Mouse (Mus musculus) embryonic facial prominence, embryonic 12.5 days (tissue): ENCODE data around the gene Tagap. TPM values are rescaled to one million over a fixed set of nuclear protein-coding genes. Genes with fewer than 3 reads are reported as not detected.
"Not testable (repeated sequence)": the region's sequence is repeated elsewhere in the genome, so short reads cannot be mapped to it uniquely, and the experiment has no call there.

Experiments
- ATAC-seq: fragments of 200-750 bp; cut with Nextera tagmentation; 2 replicates; pipeline ENCODE4 v1.8.0; 2017; ENCODE audit not compliant: insufficient number of reproducible peaks, insufficient read depth, low FRiP score, low TSS enrichment
- H3K27ac ChIP-seq: fragments of 300-500 bp; sonication (generic); 2 replicates; pipeline ENCODE4 v1.5.1; 2016; ENCODE audit warnings: mild to moderate bottlenecking
- H3K27me3 ChIP-seq: fragments of 300-500 bp; sonication (generic); 2 replicates; pipeline ENCODE4 v1.6.1; 2016; ENCODE audit warnings: mild to moderate bottlenecking, moderate library complexity
- H3K36me3 ChIP-seq: fragments of 300-500 bp; sonication (generic); 2 replicates; pipeline ENCODE4 v1.6.1; 2016; ENCODE audit warnings: mild to moderate bottlenecking
- H3K4me1 ChIP-seq: fragments of 300-500 bp; sonication (generic); 2 replicates; pipeline ENCODE4 v1.6.1; 2016
- H3K4me2 ChIP-seq: fragments of 300-500 bp; sonication (generic); replicated peaks from 2 replicates; pipeline ENCODE4 v1.6.1; 2016; ENCODE audit warnings: mild to moderate bottlenecking, moderate library complexity
- H3K4me3 ChIP-seq: fragments of 300-500 bp; sonication (generic); 2 replicates; pipeline ENCODE4 v1.5.1; 2016; ENCODE audit warnings: mild to moderate bottlenecking
- H3K9ac ChIP-seq: fragments of 300-500 bp; sonication (generic); 2 replicates; pipeline ENCODE4 v1.6.1; 2016; ENCODE audit warnings: mild to moderate bottlenecking, moderate library complexity
- H3K9me3 ChIP-seq: fragments of 300-500 bp; sonication (generic); 2 replicates; pipeline ENCODE4 v1.6.1; 2016; ENCODE audit warnings: mild to moderate bottlenecking, moderate library complexity
- WGBS: fragments of 180-500 bp; shearing (Covaris S2); methylation state at CpG from one replicate; pipeline ENCODE4 v1.1.7; 2016; 5-methylcytosine and 5-hydroxymethylcytosine counted together
- polyA plus RNA-seq: library from polyadenylated mRNA; unstranded; fragments of >200 nt; fragmentation: Nextera tagmentation; extraction: Ambion mirVana; gene quantifications from 2 replicates; pipeline ENCODE4 v1.2.1, GENCODE M21; 2016

The Tagap gene
- polyA plus RNA-seq, 1 experiment from 2014 or later: 0.69 TPM

GRCm38 (mm10) chr17:7945117-7946052 lies 19.6 kb downstream of the Tagap start, which contains the start of gene Rsph3a:
Rsph3a (plus strand) TSS chr17:7945614.
- H3K27me3 ChIP-seq, H3K9me3 ChIP-seq, H3K4me1 ChIP-seq, H3K36me3 ChIP-seq: not testable (repeated sequence)
- peak; percentile 98 for ATAC-seq
- H3K4me2 ChIP-seq: peak within 1 kb of the TSS; percentile 52
- H3K9ac ChIP-seq: peak within 1 kb of the TSS; percentile 58
- H3K4me3 ChIP-seq: peak within 1 kb of the TSS; percentile 55
- peak within 1 kb of the TSS; percentile 89 for H3K27ac ChIP-seq
- 3% methylated on average over 57 of the region's 58 CpGs for WGBS

GRCm38 (mm10) chr17:7946053-7946627 lies 20.3 kb downstream of the Tagap start:
- Histone ChIP-seq H3K4me2 (peak overlapping the region; percentile 52), H3K27ac (peak overlapping the region; percentile 89; the same call in 1 of the 2 replicates), H3K9ac (peak overlapping the region; percentile 58; the same call in 1 of the 2 replicates), H3K4me3 (peak overlapping the region; percentile 55)
- not testable (repeated sequence) for ATAC-seq, H3K27me3 ChIP-seq, H3K36me3 ChIP-seq, H3K9me3 ChIP-seq, H3K4me1 ChIP-seq
- WGBS: under 1% methylated on average over 19 of the region's 27 CpGs

GRCm38 (mm10) chr17:7951333-7951732 lies 25.5 kb downstream of the Tagap start:
- H3K4me2 ChIP-seq, H3K9me3 ChIP-seq, ATAC-seq, H3K36me3 ChIP-seq, H3K27me3 ChIP-seq, H3K4me3 ChIP-seq, H3K4me1 ChIP-seq, H3K9ac ChIP-seq, H3K27ac ChIP-seq: not testable (repeated sequence)
- WGBS: no CpG with 5 or more reads among the region's 4 CpGs

- H3K4me2 ChIP-seq, H3K27ac ChIP-seq, ATAC-seq, H3K36me3 ChIP-seq, H3K4me3 ChIP-seq, H3K9ac ChIP-seq, H3K27me3 ChIP-seq, H3K4me1 ChIP-seq, H3K9me3 ChIP-seq: not testable (repeated sequence)
- WGBS: 95% methylated on average over 9 of the region's 9 CpGs
Observed at GRCm38 (mm10) chr17:7957242-7957641, 31.4 kb downstream of the Tagap start.

- H3K4me3 ChIP-seq, H3K9ac ChIP-seq, H3K27me3 ChIP-seq, H3K36me3 ChIP-seq, H3K4me2 ChIP-seq, H3K9me3 ChIP-seq, H3K4me1 ChIP-seq, H3K27ac ChIP-seq, ATAC-seq: not testable (repeated sequence)
- 94% methylated on average over 4 of the region's 4 CpGs for WGBS
Observed at GRCm38 (mm10) chr17:7963333-7963732, 37.5 kb downstream of the Tagap start.

- not testable (repeated sequence) for H3K4me2 ChIP-seq, H3K9me3 ChIP-seq, ATAC-seq, H3K4me1 ChIP-seq, H3K27me3 ChIP-seq, H3K9ac ChIP-seq, H3K27ac ChIP-seq, H3K4me3 ChIP-seq, H3K36me3 ChIP-seq
- 96% methylated on average over 2 of the region's 2 CpGs for WGBS
Observed at GRCm38 (mm10) chr17:7964398-7964797, 38.6 kb downstream of the Tagap start.

GRCm38 (mm10) chr17:7968490-7968889 lies 42.7 kb downstream of the Tagap start:
- 91% methylated on average over 4 of the region's 5 CpGs for WGBS
- H3K4me2 ChIP-seq, H3K4me1 ChIP-seq, H3K9me3 ChIP-seq, H3K4me3 ChIP-seq, H3K27ac ChIP-seq, H3K36me3 ChIP-seq, H3K9ac ChIP-seq, ATAC-seq, H3K27me3 ChIP-seq: not testable (repeated sequence)

GRCm38 (mm10) chr17:7969782-7970181 lies 44.0 kb downstream of the Tagap start:
- not testable (repeated sequence) for H3K9ac ChIP-seq, H3K4me1 ChIP-seq, H3K27ac ChIP-seq, ATAC-seq, H3K4me3 ChIP-seq, H3K27me3 ChIP-seq, H3K4me2 ChIP-seq, H3K36me3 ChIP-seq, H3K9me3 ChIP-seq
- 60% methylated on average over 1 of the region's 6 CpGs for WGBS

GRCm38 (mm10) chr17:7983484-7983883 lies 57.7 kb downstream of the Tagap start:
- not testable (repeated sequence) for H3K4me1 ChIP-seq, H3K36me3 ChIP-seq, H3K4me3 ChIP-seq, H3K9ac ChIP-seq, H3K27me3 ChIP-seq, ATAC-seq, H3K27ac ChIP-seq, H3K4me2 ChIP-seq, H3K9me3 ChIP-seq
- WGBS: 94% methylated on average over 1 of the region's 2 CpGs

Other genes with a start within 250 kb of the Tagap start
- gene Fndc1, start 98.7 kb upstream of the Tagap start, polyA plus RNA-seq: 7.8 and 10.6 TPM in 2 replicates
- gene Rsph3a, start 19.6 kb downstream of the Tagap start, polyA plus RNA-seq: 50.0 and 55.3 TPM in 2 replicates
- 0.29 and 0.83 TPM in 2 replicates for gene Gm49673, start 221.8 kb downstream of the Tagap start, polyA plus RNA-seq
- 21.3 and 22.0 TPM in 2 replicates for gene Rnaset2a, start 222.1 kb downstream of the Tagap start, polyA plus RNA-seq
- gene Fgfr1op, start 239.5 kb downstream of the Tagap start, polyA plus RNA-seq: 43.2 and 43.5 TPM in 2 replicates